Mouse (Mus musculus) neural tube, embryonic 11.5 days (tissue): ENCODE measurements around the gene Rpl13. TPM values are rescaled to one million over a fixed set of nuclear protein-coding genes. Genes with fewer than 3 reads are reported as not detected.

ENCODE experiments used
- ATAC-seq: fragments of 200-750 bp; cut with Nextera tagmentation; 2 replicates; pipeline ENCODE4 v1.8.0; 2017; ENCODE audit warnings: moderate number of reproducible peaks, mild to moderate bottlenecking, moderate TSS enrichment, moderate library complexity; ENCODE audit not compliant: insufficient read depth, low FRiP score, low TSS enrichment
- DNase-seq: peaks from one replicate; pipeline ENCODE4 v3.0.0-alpha.2; 2015; ENCODE audit warnings: low spot score
- H3K27ac ChIP-seq: fragments of 300-500 bp; sonication (generic); 2 replicates; pipeline ENCODE4 v1.5.1; 2014; ENCODE audit warnings: low read depth, mild to moderate bottlenecking, low read length
- H3K27me3 ChIP-seq: fragments of 300-500 bp; sonication (generic); 2 replicates; pipeline ENCODE4 v1.6.1; 2014; ENCODE audit warnings: mild to moderate bottlenecking, low read length, mixed read lengths; ENCODE audit not compliant: control insufficient read depth, insufficient read depth
- H3K36me3 ChIP-seq: fragments of 300-500 bp; sonication (generic); 2 replicates; pipeline ENCODE4 v1.6.1; 2014; ENCODE audit warnings: mild to moderate bottlenecking, low read length, moderate library complexity, mixed read lengths; ENCODE audit not compliant: control insufficient read depth, insufficient read depth
- H3K4me1 ChIP-seq: fragments of 300-500 bp; sonication (generic); 2 replicates; pipeline ENCODE4 v1.6.1; 2014; ENCODE audit warnings: low read length, mixed read lengths; ENCODE audit not compliant: control insufficient read depth, insufficient read depth
- H3K4me2 ChIP-seq: fragments of 300-500 bp; sonication (generic); 2 replicates; pipeline ENCODE4 v1.6.1; 2014; ENCODE audit warnings: low read depth, mild to moderate bottlenecking, moderate library complexity
- H3K4me3 ChIP-seq: fragments of 300-500 bp; sonication (generic); 2 replicates; pipeline ENCODE4 v1.5.1; 2014; ENCODE audit warnings: low read depth, low read length
- H3K9ac ChIP-seq: fragments of 300-500 bp; sonication (generic); 2 replicates; pipeline ENCODE4 v1.6.1; 2014; ENCODE audit warnings: mild to moderate bottlenecking, low read length
- H3K9me3 ChIP-seq: fragments of 300-500 bp; sonication (generic); 2 replicates; pipeline ENCODE4 v1.6.1; 2016; ENCODE audit warnings: low read length; ENCODE audit not compliant: control insufficient read depth
- WGBS: fragments of 180-500 bp; shearing (Covaris S2); extraction: QIAGEN DNeasy Blood & Tissue Kit; methylation state at CpG from one replicate; pipeline ENCODE4 v1.1.7; 2014; 5-methylcytosine and 5-hydroxymethylcytosine counted together
- polyA plus RNA-seq: library from polyadenylated mRNA; unstranded; fragments of >200 nt; fragmentation: Nextera tagmentation; extraction: Ambion mirVana; gene quantifications from 2 replicates; pipeline ENCODE4 v1.2.1, GENCODE M21; 2014

Rpl13 gene
- polyA plus RNA-seq, 1 experiment from 2014 or later: 1,194 TPM

- DNase-seq (no peak), ATAC-seq (no peak)
- Histone ChIP-seq H3K9me3 (no peaks in the 10 kb centered on the region), H3K27ac (no peak overlapping the region), H3K9ac (no peak overlapping the region), H3K4me3 (no peak overlapping the region), H3K4me1 (peaks cover 8% of the 10 kb centered on the region; the same call in 1 of the 2 replicates), H3K27me3 (peaks cover 42% of the 10 kb centered on the region), H3K4me2 (no peak overlapping the region), H3K36me3 (no peaks in the 10 kb centered on the region)
- WGBS: 69% methylated on average over 3 of the region's 3 CpGs
These were observed 12.5 kb downstream of the Rpl13 start for GRCm38 (mm10) chr8:123114644-123115043.

- WGBS: 1% methylated on average over 45 of the region's 51 CpGs
- peaks cover 8% of the 10 kb centered on the region; the same call in 1 of the 2 replicates for H3K4me1 ChIP-seq
- H3K36me3 ChIP-seq: no peaks in the 10 kb centered on the region
- H3K9me3 ChIP-seq: no peaks in the 10 kb centered on the region
- H3K27me3 ChIP-seq: peaks cover 43% of the 10 kb centered on the region
- H3K27ac ChIP-seq: no peak within 1 kb of the TSS
- H3K4me2 ChIP-seq: peak within 1 kb of the TSS; percentile 43
- ATAC-seq: no peak
- peak within 1 kb of the TSS; percentile 37 for H3K4me3 ChIP-seq
- DNase-seq: no peak
- peak within 1 kb of the TSS; percentile 20; the same call in 1 of the 2 replicates for H3K9ac ChIP-seq
These were observed 15.1 kb downstream of the Rpl13 start, which contains the start of gene Cpne7 for GRCm38 (mm10) chr8:123117127-123117731. Cpne7 (plus strand) TSS chr8:123117374.

- H3K4me3 ChIP-seq: peak overlapping the region; percentile 37
- H3K4me2 ChIP-seq: peak overlapping the region; percentile 43
- no peak for DNase-seq
- no peak overlapping the region for H3K27ac ChIP-seq
- no peaks in the 10 kb centered on the region for H3K9me3 ChIP-seq
- WGBS: 2% methylated on average over 17 of the region's 17 CpGs
- H3K4me1 ChIP-seq: peaks cover 8% of the 10 kb centered on the region; the same call in 1 of the 2 replicates
- no peak overlapping the region for H3K9ac ChIP-seq
- H3K27me3 ChIP-seq: peaks cover 43% of the 10 kb centered on the region
- ATAC-seq: no peak
- no peaks in the 10 kb centered on the region for H3K36me3 ChIP-seq
These were observed 15.6 kb downstream of the Rpl13 start for GRCm38 (mm10) chr8:123117744-123118143.

GRCm38 (mm10) chr8:123122059-123122458 lies 19.9 kb downstream of the Rpl13 start:
- Histone ChIP-seq H3K4me3 (no peak overlapping the region), H3K4me1 (peaks cover 8% of the 10 kb centered on the region; the same call in 1 of the 2 replicates), H3K27me3 (peaks cover 29% of the 10 kb centered on the region), H3K9ac (no peak overlapping the region), H3K36me3 (no peaks in the 10 kb centered on the region), H3K4me2 (no peak overlapping the region), H3K27ac (no peak overlapping the region), H3K9me3 (no peaks in the 10 kb centered on the region)
- DNase-seq (no peak), ATAC-seq (no peak)
- 73% methylated on average over 9 of the region's 9 CpGs for WGBS

GRCm38 (mm10) chr8:123122670-123123069 lies 20.5 kb downstream of the Rpl13 start:
- H3K4me2 ChIP-seq: no peak overlapping the region
- no peaks in the 10 kb centered on the region for H3K9me3 ChIP-seq
- H3K4me1 ChIP-seq: 0 out of 2 replicates have a peak, but pooled peaks cover 5% of the 10 kb centered on the region
- no peaks in the 10 kb centered on the region for H3K36me3 ChIP-seq
- WGBS: 83% methylated on average over 5 of the region's 5 CpGs
- no peak overlapping the region for H3K27ac ChIP-seq
- no peak overlapping the region for H3K9ac ChIP-seq
- peaks cover 23% of the 10 kb centered on the region for H3K27me3 ChIP-seq
- no peak for DNase-seq
- no peak overlapping the region for H3K4me3 ChIP-seq
- ATAC-seq: no peak

- Histone ChIP-seq H3K27ac (no peak overlapping the region), H3K4me3 (no peak overlapping the region), H3K27me3 (peaks cover 4% of the 10 kb centered on the region; the same call in 1 of the 2 replicates), H3K36me3 (no peaks in the 10 kb centered on the region), H3K4me2 (no peak overlapping the region), H3K9me3 (no peaks in the 10 kb centered on the region), H3K4me1 (no peaks in the 10 kb centered on the region), H3K9ac (no peak overlapping the region)
- DNase-seq (peak; percentile 58), ATAC-seq (no peak; the same call in 1 of the 2 replicates)
- WGBS: 8% methylated on average over 19 of the region's 19 CpGs
These were observed 24.2 kb downstream of the Rpl13 start for GRCm38 (mm10) chr8:123126193-123126816.

- ATAC-seq: no peak
- Histone ChIP-seq H3K4me2 (no peak overlapping the region), H3K9me3 (no peaks in the 10 kb centered on the region), H3K36me3 (no peaks in the 10 kb centered on the region), H3K4me3 (no peak overlapping the region), H3K27me3 (no peaks in the 10 kb centered on the region), H3K27ac (no peak overlapping the region), H3K4me1 (0 out of 2 replicates have a peak, but pooled peaks cover 5% of the 10 kb centered on the region), H3K9ac (no peak overlapping the region)
- 68% methylated on average over 9 of the region's 9 CpGs for WGBS
- no peak for DNase-seq
These were observed 28.9 kb downstream of the Rpl13 start for GRCm38 (mm10) chr8:123131041-123131440.

- 87% methylated on average over 2 of the region's 2 CpGs for WGBS
- Histone ChIP-seq H3K4me2 (no peak overlapping the region), H3K9me3 (no peaks in the 10 kb centered on the region), H3K4me1 (peaks cover 5% of the 10 kb centered on the region; the same call in 1 of the 2 replicates), H3K4me3 (no peak overlapping the region), H3K36me3 (no peaks in the 10 kb centered on the region), H3K9ac (no peak overlapping the region), H3K27me3 (no peaks in the 10 kb centered on the region), H3K27ac (no peak overlapping the region)
- DNase-seq (no peak), ATAC-seq (no peak)
These were observed 30.8 kb downstream of the Rpl13 start for GRCm38 (mm10) chr8:123132953-123133352.
